Mouse (Mus musculus) liver, embryonic 14.5 days (tissue): ENCODE data around the gene Zfp950. TPM values are rescaled to one million over a fixed set of nuclear protein-coding genes. Genes with fewer than 3 reads are reported as not detected.

Experiments
- ATAC-seq: fragments of 200-750 bp; cut with Nextera tagmentation; 2 replicates; pipeline ENCODE4 v1.8.0; 2017; ENCODE audit warnings: moderate number of reproducible peaks, mild to moderate bottlenecking, moderate library complexity; ENCODE audit not compliant: insufficient read depth
- DNase-seq, 3 experiments: peaks; one replicate each; pipeline ENCODE4 v3.0.0-alpha.2; 2012 to 2013; ENCODE audit warnings: low read depth in 3 of 3, low spot score in 3 of 3
- H3K27ac ChIP-seq: fragments of 300-500 bp; sonication (generic); 2 replicates; pipeline ENCODE4 v1.5.1; 2014; ENCODE audit warnings: moderate library complexity, mild to moderate bottlenecking, control low read depth, inconsistent platforms
- H3K27me3 ChIP-seq: fragments of 300-500 bp; sonication (generic); 2 replicates; pipeline ENCODE4 v1.6.1; 2014; ENCODE audit warnings: mild to moderate bottlenecking, low read length, moderate library complexity; ENCODE audit not compliant: control insufficient read depth, insufficient read depth
- H3K36me3 ChIP-seq: fragments of 300-500 bp; sonication (generic); replicated peaks from 2 replicates; pipeline ENCODE4 v1.6.1; 2014; ENCODE audit warnings: low read depth; ENCODE audit not compliant: control insufficient read depth, insufficient read depth
- H3K4me1 ChIP-seq, 2 experiments: fragments of 200-500 bp in 1 of 2; fragments of 300-500 bp in 1 of 2; sonication (generic) in 1 of 2; replicated peaks; 2 replicates each; pipeline ENCODE4 v1.6.1; 2012 to 2014; ENCODE audit warnings: antibody characterized with exemption in 1 of 2, inconsistent platforms in 1 of 2, low read length in 1 of 2; ENCODE audit not compliant: control insufficient read depth in 2 of 2, insufficient read depth in 2 of 2
- H3K4me2 ChIP-seq: fragments of 300-500 bp; sonication (generic); 2 replicates; pipeline ENCODE4 v1.6.1; 2014; ENCODE audit warnings: low read depth, mild to moderate bottlenecking, control low read depth, moderate library complexity
- H3K4me3 ChIP-seq, 2 experiments: fragments of 200-500 bp in 1 of 2; fragments of 300-500 bp in 1 of 2; sonication (generic) in 1 of 2; 2 replicates each; pipeline ENCODE4 v1.5.1; 2012 to 2014; ENCODE audit warnings: low read depth in 2 of 2, low read length in 2 of 2, mild to moderate bottlenecking in 2 of 2, control low read depth in 1 of 2, inconsistent platforms in 1 of 2, moderate library complexity in 1 of 2; ENCODE audit not compliant: insufficient read depth in 1 of 2
- H3K9ac ChIP-seq: fragments of 300-500 bp; sonication (generic); replicated peaks from 2 replicates; pipeline ENCODE4 v1.6.1; 2014; ENCODE audit warnings: mild to moderate bottlenecking, control low read depth, moderate library complexity
- H3K9me3 ChIP-seq: fragments of 300-500 bp; sonication (generic); 2 replicates; pipeline ENCODE4 v1.6.1; 2016; ENCODE audit warnings: low read length, mixed read lengths; ENCODE audit not compliant: control insufficient read depth
- CTCF ChIP-seq: IDR thresholded peaks from 2 replicates; pipeline ENCODE4 v1.5.1; 2016; ENCODE audit warnings: antibody characterized with exemption, low read depth, control low read depth
- EP300 ChIP-seq: IDR thresholded peaks from 2 replicates; pipeline ENCODE4 v1.6.1; 2016; ENCODE audit warnings: antibody characterized with exemption, low read depth
- WGBS: fragments of 180-500 bp; shearing (Covaris S2); extraction: QIAGEN DNeasy Blood & Tissue Kit; methylation state at CpG from one replicate; pipeline ENCODE4 v1.1.7; 2014; ENCODE audit not compliant: insufficient replicate concordance; 5-methylcytosine and 5-hydroxymethylcytosine counted together
- polyA plus RNA-seq, 2 experiments: library from polyadenylated mRNA; depleted of rRNA in 1 of 2; stranded (reverse) in 1 of 2; unstranded in 1 of 2; fragments of >200 nt; fragmentation: Nextera tagmentation in 1 of 2; extraction: Ambion mirVana in 1 of 2; gene quantifications; 2 replicates each; pipeline versions ENCODE4 v1.2.1 to v1.2.3; 2012 to 2014

Gene Zfp950
- polyA plus RNA-seq, 2 experiments, result 5.7 to 10.5 TPM

DNA sequence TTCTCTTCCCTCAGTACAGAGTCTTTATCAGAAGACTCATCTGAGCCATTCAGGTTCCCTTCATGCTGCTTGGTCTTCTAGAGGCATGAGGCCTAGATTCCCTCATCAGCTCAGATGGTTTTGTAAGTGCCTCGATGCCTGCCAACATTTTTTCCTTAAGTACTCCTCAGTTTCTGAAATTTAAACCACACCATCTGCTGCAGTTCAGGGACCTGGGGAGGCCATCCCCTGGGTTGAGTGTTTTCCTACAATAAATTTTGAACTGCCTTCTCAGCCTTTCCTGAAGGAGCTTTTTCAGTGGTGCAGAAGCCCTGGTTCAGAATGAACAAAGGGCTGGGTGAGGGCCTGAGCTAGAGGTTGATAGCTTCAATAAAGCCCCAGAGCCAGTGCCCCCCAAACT, 91.2 kb downstream of the Zfp950 start:
- Histone ChIP-seq H3K4me2 (no peak overlapping the region), H3K36me3 (no peaks in the 10 kb centered on the region), H3K9me3 (no peaks in the 10 kb centered on the region), H3K27me3 (no peaks in the 10 kb centered on the region), H3K27ac (no peak overlapping the region), H3K4me3 (no peak overlapping the region), H3K9ac (no peak overlapping the region), H3K4me1 (no peaks in the 10 kb centered on the region)
- DNase-seq, result no peak
- TF ChIP-seq EP300 (no peak), CTCF (no peak)
- ATAC-seq, result no peak
- WGBS, result 52% methylated on average over 1 of the region's 1 CpGs

DNA sequence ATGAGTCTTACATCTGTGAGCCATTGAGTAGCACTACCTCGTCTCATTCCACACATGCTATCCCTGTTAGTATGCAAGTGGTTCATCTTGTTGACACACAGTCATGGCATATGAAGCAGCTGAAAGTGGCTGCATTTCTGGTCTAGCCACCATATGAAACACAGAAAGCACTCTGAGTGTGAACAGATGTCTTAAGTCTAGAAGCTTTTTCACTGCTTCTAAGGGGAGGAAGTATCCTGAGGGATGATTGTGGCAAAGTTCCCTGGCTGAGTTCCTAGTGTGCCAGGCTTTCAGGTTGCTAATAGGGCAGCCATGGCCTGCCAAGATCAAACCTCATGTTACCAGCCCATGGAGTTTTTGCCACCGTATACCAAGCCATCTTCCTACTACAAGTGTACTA, 92.0 kb downstream of the Zfp950 start:
- Histone ChIP-seq H3K4me1 (no peaks in the 10 kb centered on the region), H3K36me3 (no peaks in the 10 kb centered on the region), H3K27ac (no peak overlapping the region), H3K27me3 (no peaks in the 10 kb centered on the region), H3K4me3 (no peak overlapping the region), H3K9ac (no peak overlapping the region), H3K4me2 (no peak overlapping the region), H3K9me3 (no peaks in the 10 kb centered on the region)
- TF ChIP-seq CTCF (no peak), EP300 (no peak)
- ATAC-seq, result no peak
- WGBS, result 63% methylated on average over 2 of the region's 2 CpGs
- DNase-seq, result no peak

DNA sequence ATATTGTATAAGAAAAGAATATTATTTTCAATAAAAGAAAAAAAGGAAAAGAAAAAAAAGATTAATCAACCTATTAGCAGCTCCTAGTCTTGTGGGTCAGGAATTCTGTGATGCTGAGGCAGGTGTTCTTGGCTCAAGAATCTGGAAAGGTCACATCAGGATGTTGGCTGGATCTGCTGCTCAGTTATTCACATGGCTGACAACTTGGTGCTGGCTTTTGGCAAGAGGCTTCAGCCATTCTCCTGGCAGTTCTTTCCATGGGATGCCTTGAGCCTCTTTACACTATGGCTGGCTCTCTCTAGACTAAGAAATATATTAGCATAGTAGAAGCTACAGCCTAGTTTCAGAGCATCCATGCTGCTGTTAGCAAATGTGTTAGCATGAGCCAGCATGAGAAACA, 101.5 kb downstream of the Zfp950 start:
- ATAC-seq (no peak), DNase-seq (no peak)
- TF ChIP-seq CTCF, result no peak
- TF ChIP-seq EP300, result no peak
- no peak overlapping the region for H3K4me3 ChIP-seq
- H3K9me3 ChIP-seq, result no peaks in the 10 kb centered on the region
- no peaks in the 10 kb centered on the region for H3K36me3 ChIP-seq
- no peak overlapping the region for H3K27ac ChIP-seq
- no peak overlapping the region for H3K9ac ChIP-seq
- no peaks in the 10 kb centered on the region for H3K27me3 ChIP-seq
- no peak overlapping the region for H3K4me2 ChIP-seq
- H3K4me1 ChIP-seq, result no peaks in the 10 kb centered on the region

GRCm38 (mm10) chr19:61031570-61031969, 109.1 kb downstream of the Zfp950 start:
- no peak overlapping the region for H3K9ac ChIP-seq
- H3K4me2 ChIP-seq, result no peak overlapping the region
- no peak for TF ChIP-seq EP300
- no peak for TF ChIP-seq CTCF
- H3K4me3 ChIP-seq, result no peak overlapping the region
- H3K4me1 ChIP-seq, result no peaks in the 10 kb centered on the region
- ATAC-seq, result no peak
- whole genome bisulfite sequencing, result 17% methylated on average over 2 of the region's 2 CpGs
- H3K27me3 ChIP-seq, result no peaks in the 10 kb centered on the region
- no peaks in the 10 kb centered on the region for H3K9me3 ChIP-seq
- no peaks in the 10 kb centered on the region for H3K36me3 ChIP-seq
- no peak overlapping the region for H3K27ac ChIP-seq
- DNase-seq, result no peak

- H3K4me1 ChIP-seq, result no peaks in the 10 kb centered on the region
- H3K4me3 ChIP-seq, result no peak overlapping the region
- no peak overlapping the region for H3K27ac ChIP-seq
- DNase-seq (no peak), ATAC-seq (no peak)
- TF ChIP-seq EP300 (no peak), CTCF (no peak)
- no peaks in the 10 kb centered on the region for H3K36me3 ChIP-seq
- no peak overlapping the region for H3K9ac ChIP-seq
- H3K9me3 ChIP-seq, result no peaks in the 10 kb centered on the region
- H3K4me2 ChIP-seq, result no peak overlapping the region
- no peaks in the 10 kb centered on the region for H3K27me3 ChIP-seq
- WGBS, result 63% methylated on average over 3 of the region's 3 CpGs
These were observed 118.6 kb downstream of the Zfp950 start for GRCm38 (mm10) chr19:61021939-61022566.
